Mouse (Mus musculus): ENCODE data around the gene Nkg7. TPM values are rescaled to one million over a fixed set of nuclear protein-coding genes. Genes with fewer than 3 reads are reported as not detected.

The Nkg7 gene
- polyA plus RNA-seq, 1 experiment from 2014 or later = 0.49 TPM

GRCm38 (mm10) chr7:43482090-43482716 lies 45.3 kb downstream of the Nkg7 start:
- peak; percentile 27 for DNase-seq (ENCODE audit: low spot score)
- Histone ChIP-seq H3K9me3 (replicated peaks; ENCODE audit: low read length) (no peaks in the 10 kb centered on the region), H3K4me1 (replicated peaks; ENCODE audit: insufficient read depth, low read length) (no peaks in the 10 kb centered on the region), H3K27ac (no peak overlapping the region), H3K4me3 (replicated peaks; ENCODE audit: low read depth, low read length) (no peak overlapping the region), H3K27me3 (ENCODE audit: insufficient read depth, low read length) (no peaks in the 10 kb centered on the region), H3K36me3 (ENCODE audit: insufficient read depth, low read length) (no peaks in the 10 kb centered on the region), H3K9ac (ENCODE audit: low read depth, low read length) (no peak overlapping the region), H3K4me2 (ENCODE audit: low read length) (no peak overlapping the region)
- TF ChIP-seq CTCF (IDR thresholded peaks at IDR 0.05; ENCODE audit: low read depth) = no peak
- 32% methylated on average over 8 of the region's 8 CpGs for WGBS
- no peak for ATAC-seq (replicated peaks; ENCODE audit: low FRiP score, low read depth)

- DNase-seq (ENCODE audit: low spot score) = peak; percentile 42
- no peak for ATAC-seq (replicated peaks; ENCODE audit: low FRiP score, low read depth)
- no peak for TF ChIP-seq CTCF (IDR thresholded peaks at IDR 0.05; ENCODE audit: low read depth)
Observed at GRCm38 (mm10) chr7:43483236-43483635, 46.4 kb downstream of the Nkg7 start.

More at GRCm38 (mm10) chr7:43483236-43483635, 46.4 kb downstream of the Nkg7 start:
- H3K27ac ChIP-seq = no peak overlapping the region
- no peaks in the 10 kb centered on the region for H3K27me3 ChIP-seq (ENCODE audit: insufficient read depth, low read length)
- WGBS = 7% methylated on average over 10 of the region's 10 CpGs
- no peak overlapping the region for H3K4me2 ChIP-seq (ENCODE audit: low read length)
- H3K36me3 ChIP-seq (ENCODE audit: insufficient read depth, low read length) = no peaks in the 10 kb centered on the region
- no peaks in the 10 kb centered on the region for H3K9me3 ChIP-seq (replicated peaks; ENCODE audit: low read length)
- H3K4me1 ChIP-seq (replicated peaks; ENCODE audit: insufficient read depth, low read length) = no peaks in the 10 kb centered on the region
- no peak overlapping the region for H3K4me3 ChIP-seq (replicated peaks; ENCODE audit: low read depth, low read length)
- H3K9ac ChIP-seq (ENCODE audit: low read depth, low read length) = no peak overlapping the region

Small RNA genes lying within 50 kb of the gene (microRNA-seq; reads per million reads assigned to microRNA genes)
- gene Mir7051 = 0.80 reads per million

Other genes with a start within 250 kb of the Nkg7 start
- gene Zfp715, start 123.8 kb upstream of the Nkg7 start, polyA plus RNA-seq (2015; fragmentation: Nextera tagmentation; extraction: Ambion mirVana) = 11.8 and 12.8 TPM in 2 replicates
- gene Siglecf, start 85.7 kb upstream of the Nkg7 start, polyA plus RNA-seq (2015; fragmentation: Nextera tagmentation; extraction: Ambion mirVana) = not detected in 2 replicates
- 2.1 and 2.3 TPM in 2 replicates for gene Siglecg, start 28.9 kb upstream of the Nkg7 start, polyA plus RNA-seq (2015; fragmentation: Nextera tagmentation; extraction: Ambion mirVana)
- gene Lim2, start 9.4 kb upstream of the Nkg7 start, polyA plus RNA-seq (2015; fragmentation: Nextera tagmentation; extraction: Ambion mirVana) = not detected in 2 replicates
- gene Cldnd2, start 3.7 kb downstream of the Nkg7 start, polyA plus RNA-seq (2015; fragmentation: Nextera tagmentation; extraction: Ambion mirVana) = 0.18 TPM in 1 of 2 replicates, not detected in the other
- gene Etfb, start 7.0 kb downstream of the Nkg7 start, polyA plus RNA-seq (2015; fragmentation: Nextera tagmentation; extraction: Ambion mirVana) = 575 and 604 TPM in 2 replicates
- 0.24 and 0.29 TPM in 2 replicates for gene Gm45233, start 7.1 kb downstream of the Nkg7 start, polyA plus RNA-seq (2015; fragmentation: Nextera tagmentation; extraction: Ambion mirVana)
- 4.7 and 6.7 TPM in 2 replicates for gene Vsig10l, start 26.1 kb downstream of the Nkg7 start, polyA plus RNA-seq (2015; fragmentation: Nextera tagmentation; extraction: Ambion mirVana)
- 0.25 and 0.29 TPM in 2 replicates for gene Iglon5, start 53.0 kb downstream of the Nkg7 start, polyA plus RNA-seq (2015; fragmentation: Nextera tagmentation; extraction: Ambion mirVana)
- gene 4931406B18Rik, start 68.9 kb downstream of the Nkg7 start, polyA plus RNA-seq (2015; fragmentation: Nextera tagmentation; extraction: Ambion mirVana) = not detected in 2 replicates
- gene Cd33, start 107.4 kb downstream of the Nkg7 start, polyA plus RNA-seq (2015; fragmentation: Nextera tagmentation; extraction: Ambion mirVana) = 0.75 and 1.2 TPM in 2 replicates
- gene Zfp658, start 125.2 kb downstream of the Nkg7 start, polyA plus RNA-seq (2015; fragmentation: Nextera tagmentation; extraction: Ambion mirVana) = 1.8 and 2.1 TPM in 2 replicates
- 7.8 and 9.3 TPM in 2 replicates for gene Zfp719, start 142.5 kb downstream of the Nkg7 start, polyA plus RNA-seq (2015; fragmentation: Nextera tagmentation; extraction: Ambion mirVana)
- gene Zfp819, start 170.1 kb downstream of the Nkg7 start, polyA plus RNA-seq (2015; fragmentation: Nextera tagmentation; extraction: Ambion mirVana) = 0.08 TPM in 1 of 2 replicates, not detected in the other
- not detected in 2 replicates for gene Ceacam18, start 197.6 kb downstream of the Nkg7 start, polyA plus RNA-seq (2015; fragmentation: Nextera tagmentation; extraction: Ambion mirVana)
- 0.59 and 0.68 TPM in 2 replicates for gene Siglece, start 223.1 kb downstream of the Nkg7 start, polyA plus RNA-seq (2015; fragmentation: Nextera tagmentation; extraction: Ambion mirVana)
- 12.5 and 13.5 TPM in 2 replicates for gene Ctu1, start 234.9 kb downstream of the Nkg7 start, polyA plus RNA-seq (2015; fragmentation: Nextera tagmentation; extraction: Ambion mirVana)

Data from kidney, postnatal 0 days (tissue).